Mouse (Mus musculus) lung, adult 2 months (tissue): ENCODE measurements around the gene Grip2.

Experiments
- CTCF ChIP-seq: fragments of 200-500 bp; IDR thresholded peaks from 2 replicates; pipeline ENCODE4 v1.5.1; 2011; ENCODE audit warnings: mild to moderate bottlenecking, low read length, control low read depth; ENCODE audit not compliant: insufficient read depth
- POLR2A ChIP-seq: fragments of 200-500 bp; IDR thresholded peaks from 2 replicates; pipeline ENCODE4 v1.6.1; 2011; ENCODE audit warnings: low read depth, mild to moderate bottlenecking, control low read depth, low read length, borderline replicate concordance; ENCODE audit errors: extremely low read depth

DNA sequence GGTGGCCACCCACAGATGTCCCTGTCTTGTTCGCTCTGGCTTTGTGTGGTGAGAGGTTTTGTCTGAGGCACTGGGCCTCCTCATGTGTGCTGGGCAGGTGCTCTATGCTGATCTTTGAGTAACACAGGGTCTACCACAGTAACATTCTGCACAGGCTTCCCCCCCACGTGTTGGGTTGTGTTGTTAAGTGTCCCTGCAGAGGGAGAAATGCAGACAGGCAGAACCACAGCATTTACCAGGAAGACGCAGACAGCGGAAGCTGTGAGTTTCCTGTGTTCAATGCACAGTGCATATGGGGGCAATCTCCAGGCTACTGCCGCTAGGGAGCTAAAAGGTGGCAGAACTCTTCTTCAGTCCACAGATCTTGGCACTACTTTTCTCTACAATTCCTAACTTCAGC, 37.5 kb upstream of the Grip2 start:
- no peak for TF ChIP-seq CTCF
- TF ChIP-seq POLR2A: no peak
